Mouse (Mus musculus): Measurements from ENCODE around the gene Car5a. TPM values are rescaled to one million over a fixed set of nuclear protein-coding genes. Genes with fewer than 3 reads are reported as not detected.

Gene Car5a
- total and polyA plus RNA-seq, 3 experiments: not detected

GRCm38 (mm10) chr8:121934923-121935322 lies 9.8 kb downstream of the Car5a start:
- intact Hi-C loops (cut with DNase I): no loop called here
- Histone ChIP-seq H3K4me1 (ENCODE audit: control insufficient read depth, insufficient read depth, low read length) (no peaks in the 10 kb centered on the region; the same call in 1 of the 2 replicates), H3K27ac (no peak overlapping the region), H3K36me3 (ENCODE audit: control insufficient read depth, insufficient read depth, low read length) (no peaks in the 10 kb centered on the region), H3K4me3 (no peak overlapping the region), H3K27me3 (ENCODE audit: control insufficient read depth, insufficient read depth, low read length) (no peaks in the 10 kb centered on the region), H3K9ac (ENCODE audit: low read depth, low read length) (no peak overlapping the region), H3K79me2 (replicated peaks; ENCODE audit: control insufficient read depth, insufficient read depth, low read length) (no peaks in the 10 kb centered on the region)
- no peak for DNase-seq
- TF ChIP-seq EP300 (IDR thresholded peaks at IDR 0.05; ENCODE audit: insufficient read depth, low read depth, low read length): no peak
- no peak for TF ChIP-seq POLR2A (IDR thresholded peaks at IDR 0.05; ENCODE audit: insufficient read depth, low read depth, low read length)
- no peak for TF ChIP-seq CTCF (IDR thresholded peaks at IDR 0.05)

GRCm38 (mm10) chr8:121934506-121934905 lies 10.2 kb downstream of the Car5a start:
- Histone ChIP-seq H3K79me2 (replicated peaks; ENCODE audit: control insufficient read depth, insufficient read depth, low read length) (no peaks in the 10 kb centered on the region), H3K27me3 (ENCODE audit: control insufficient read depth, insufficient read depth, low read length) (no peaks in the 10 kb centered on the region), H3K27ac (no peak overlapping the region), H3K36me3 (ENCODE audit: control insufficient read depth, insufficient read depth, low read length) (no peaks in the 10 kb centered on the region), H3K4me1 (ENCODE audit: control insufficient read depth, insufficient read depth, low read length) (no peaks in the 10 kb centered on the region; the same call in 1 of the 2 replicates), H3K4me3 (no peak overlapping the region), H3K9ac (ENCODE audit: low read depth, low read length) (no peak overlapping the region)
- TF ChIP-seq CTCF (IDR thresholded peaks at IDR 0.05) (peak; percentile 81), EP300 (IDR thresholded peaks at IDR 0.05; ENCODE audit: insufficient read depth, low read depth, low read length) (no peak), POLR2A (IDR thresholded peaks at IDR 0.05; ENCODE audit: insufficient read depth, low read depth, low read length) (no peak)
- DNase-seq: peak; percentile 32 to 45
- intact Hi-C loops (cut with DNase I): no loop called here
- WGBS: 40% methylated on average over 4 of the region's 4 CpGs

DNA sequence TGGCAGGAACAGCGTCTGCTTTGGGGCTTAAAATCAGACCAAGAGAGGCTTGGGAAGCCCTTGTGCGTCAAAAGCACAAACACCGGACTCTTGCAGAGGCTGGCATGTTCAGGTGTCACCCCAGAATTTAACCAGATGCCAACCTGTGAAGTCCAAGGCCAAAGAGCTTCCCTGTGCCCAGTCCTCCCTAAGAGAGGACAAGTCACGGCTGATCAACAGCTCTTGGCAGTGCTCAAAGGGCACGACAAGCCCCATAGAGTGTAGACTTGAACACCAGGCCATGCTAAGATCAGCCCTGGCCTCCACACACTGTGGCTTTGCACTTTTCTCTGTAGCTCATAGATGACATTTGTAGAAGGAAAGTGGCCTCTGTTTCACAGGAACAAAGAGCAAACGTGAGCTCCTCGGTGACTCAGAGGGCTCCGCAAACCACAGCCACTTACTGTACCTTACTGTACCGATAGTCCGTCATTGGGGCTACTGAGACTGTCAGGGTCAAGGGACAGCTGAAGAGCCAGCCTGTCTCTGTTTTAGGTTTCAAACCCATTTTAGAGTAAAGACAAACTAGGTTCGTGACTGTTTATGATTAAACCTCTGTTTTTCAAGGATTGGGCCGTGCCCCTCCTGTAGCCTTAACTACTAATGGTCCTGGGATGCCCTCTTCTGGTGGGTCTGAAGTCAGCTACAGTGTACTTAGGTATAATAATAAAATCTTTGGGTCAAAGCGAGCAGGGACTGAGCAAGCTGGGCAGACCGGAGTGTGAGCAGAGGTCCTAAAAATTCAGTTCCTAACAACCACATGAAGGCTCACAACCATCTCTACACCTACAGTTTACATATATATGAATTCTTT lies 11.8 kb downstream of the Car5a start:
- no peak for DNase-seq
- intact Hi-C loops (cut with DNase I): no loop called here
- 84% methylated on average over 14 of the region's 14 CpGs for WGBS

GRCm38 (mm10) chr8:121932026-121932667 lies 12.6 kb downstream of the Car5a start:
- TF ChIP-seq POLR2A (IDR thresholded peaks at IDR 0.05; ENCODE audit: insufficient read depth, low read depth, low read length) (no peak), EP300 (IDR thresholded peaks at IDR 0.05; ENCODE audit: insufficient read depth, low read depth, low read length) (no peak), CTCF (IDR thresholded peaks at IDR 0.05) (no peak)
- no peak overlapping the region for H3K27ac ChIP-seq
- no peak overlapping the region for H3K4me3 ChIP-seq
- H3K9ac ChIP-seq (ENCODE audit: low read depth, low read length): no peak overlapping the region
- DNase-seq: peak in 1 of 2 experiments; percentile 50
- H3K27me3 ChIP-seq (ENCODE audit: control insufficient read depth, insufficient read depth, low read length): no peaks in the 10 kb centered on the region
- H3K79me2 ChIP-seq (replicated peaks; ENCODE audit: control insufficient read depth, insufficient read depth, low read length): no peaks in the 10 kb centered on the region
- intact Hi-C loops (cut with DNase I): no loop called here
- WGBS: 69% methylated on average over 12 of the region's 12 CpGs
- H3K4me1 ChIP-seq (ENCODE audit: control insufficient read depth, insufficient read depth, low read length): no peaks in the 10 kb centered on the region; the same call in 1 of the 2 replicates
- no peaks in the 10 kb centered on the region for H3K36me3 ChIP-seq (ENCODE audit: control insufficient read depth, insufficient read depth, low read length)

More for the DNA sequence above, 11.8 kb downstream of the Car5a start:
- no peak overlapping the region for H3K9ac ChIP-seq (ENCODE audit: low read depth, low read length)
- no peaks in the 10 kb centered on the region for H3K36me3 ChIP-seq (ENCODE audit: control insufficient read depth, insufficient read depth, low read length)
- no peak overlapping the region for H3K27ac ChIP-seq
- no peak overlapping the region for H3K4me3 ChIP-seq
- TF ChIP-seq CTCF (IDR thresholded peaks at IDR 0.05) (no peak), EP300 (IDR thresholded peaks at IDR 0.05; ENCODE audit: insufficient read depth, low read depth, low read length) (no peak), POLR2A (IDR thresholded peaks at IDR 0.05; ENCODE audit: insufficient read depth, low read depth, low read length) (no peak)
- no peaks in the 10 kb centered on the region for H3K79me2 ChIP-seq (replicated peaks; ENCODE audit: control insufficient read depth, insufficient read depth, low read length)
- H3K4me1 ChIP-seq (ENCODE audit: control insufficient read depth, insufficient read depth, low read length): no peaks in the 10 kb centered on the region; the same call in 1 of the 2 replicates
- no peaks in the 10 kb centered on the region for H3K27me3 ChIP-seq (ENCODE audit: control insufficient read depth, insufficient read depth, low read length)

- Histone ChIP-seq H3K36me3 (ENCODE audit: control insufficient read depth, insufficient read depth, low read length) (no peaks in the 10 kb centered on the region), H3K27me3 (ENCODE audit: control insufficient read depth, insufficient read depth, low read length) (no peaks in the 10 kb centered on the region), H3K9ac (ENCODE audit: low read depth, low read length) (no peak overlapping the region), H3K4me3 (no peak overlapping the region), H3K79me2 (replicated peaks; ENCODE audit: control insufficient read depth, insufficient read depth, low read length) (no peaks in the 10 kb centered on the region), H3K27ac (no peak overlapping the region), H3K4me1 (ENCODE audit: control insufficient read depth, insufficient read depth, low read length) (no peaks in the 10 kb centered on the region; the same call in 1 of the 2 replicates)
- 74% methylated on average over 7 of the region's 7 CpGs for WGBS
- TF ChIP-seq POLR2A (IDR thresholded peaks at IDR 0.05; ENCODE audit: insufficient read depth, low read depth, low read length) (no peak), EP300 (IDR thresholded peaks at IDR 0.05; ENCODE audit: insufficient read depth, low read depth, low read length) (no peak), CTCF (IDR thresholded peaks at IDR 0.05) (no peak)
- intact Hi-C loops (cut with DNase I): no loop called here
- DNase-seq: no peak
Observed at GRCm38 (mm10) chr8:121931571-121931970, 13.1 kb downstream of the Car5a start.

GRCm38 (mm10) chr8:121930047-121930446 lies 14.7 kb downstream of the Car5a start:
- peaks cover 1% of the 10 kb centered on the region; the same call in 1 of the 2 replicates for H3K4me1 ChIP-seq (ENCODE audit: control insufficient read depth, insufficient read depth, low read length)
- no peak overlapping the region for H3K9ac ChIP-seq (ENCODE audit: low read depth, low read length)
- intact Hi-C loops (cut with DNase I): no loop called here
- H3K27ac ChIP-seq: no peak overlapping the region
- H3K4me3 ChIP-seq: no peak overlapping the region
- no peaks in the 10 kb centered on the region for H3K79me2 ChIP-seq (replicated peaks; ENCODE audit: control insufficient read depth, insufficient read depth, low read length)
- no peak for DNase-seq
- no peaks in the 10 kb centered on the region for H3K36me3 ChIP-seq (ENCODE audit: control insufficient read depth, insufficient read depth, low read length)
- TF ChIP-seq EP300 (IDR thresholded peaks at IDR 0.05; ENCODE audit: insufficient read depth, low read depth, low read length) (no peak), POLR2A (IDR thresholded peaks at IDR 0.05; ENCODE audit: insufficient read depth, low read depth, low read length) (no peak), CTCF (IDR thresholded peaks at IDR 0.05) (no peak)
- no peaks in the 10 kb centered on the region for H3K27me3 ChIP-seq (ENCODE audit: control insufficient read depth, insufficient read depth, low read length)
- 71% methylated on average over 4 of the region's 4 CpGs for WGBS

Measured in heart, adult 2 months (tissue).